Mouse (Mus musculus) spleen, adult 2 months (tissue): ENCODE measurements at regions not wholly inside any gene's neighbourhood (a gene's known extent, or its start where the extent isn't known, plus 50 kb on each side); places are given as distances from the start of the nearest gene placed in this dataset.

Experiments used
- CTCF ChIP-seq: fragments of 200-500 bp; IDR thresholded peaks from 2 replicates; pipeline ENCODE4 v1.5.1; 2011; ENCODE audit warnings: mild to moderate bottlenecking, inconsistent platforms; ENCODE audit not compliant: insufficient read depth, insufficient read length, insufficient replicate concordance; ENCODE audit errors: extremely low read depth
- POLR2A ChIP-seq: fragments of 200-500 bp; IDR thresholded peaks from 2 replicates; pipeline ENCODE4 v1.6.1; 2011; ENCODE audit warnings: low read depth, low read length, inconsistent platforms

DNA sequence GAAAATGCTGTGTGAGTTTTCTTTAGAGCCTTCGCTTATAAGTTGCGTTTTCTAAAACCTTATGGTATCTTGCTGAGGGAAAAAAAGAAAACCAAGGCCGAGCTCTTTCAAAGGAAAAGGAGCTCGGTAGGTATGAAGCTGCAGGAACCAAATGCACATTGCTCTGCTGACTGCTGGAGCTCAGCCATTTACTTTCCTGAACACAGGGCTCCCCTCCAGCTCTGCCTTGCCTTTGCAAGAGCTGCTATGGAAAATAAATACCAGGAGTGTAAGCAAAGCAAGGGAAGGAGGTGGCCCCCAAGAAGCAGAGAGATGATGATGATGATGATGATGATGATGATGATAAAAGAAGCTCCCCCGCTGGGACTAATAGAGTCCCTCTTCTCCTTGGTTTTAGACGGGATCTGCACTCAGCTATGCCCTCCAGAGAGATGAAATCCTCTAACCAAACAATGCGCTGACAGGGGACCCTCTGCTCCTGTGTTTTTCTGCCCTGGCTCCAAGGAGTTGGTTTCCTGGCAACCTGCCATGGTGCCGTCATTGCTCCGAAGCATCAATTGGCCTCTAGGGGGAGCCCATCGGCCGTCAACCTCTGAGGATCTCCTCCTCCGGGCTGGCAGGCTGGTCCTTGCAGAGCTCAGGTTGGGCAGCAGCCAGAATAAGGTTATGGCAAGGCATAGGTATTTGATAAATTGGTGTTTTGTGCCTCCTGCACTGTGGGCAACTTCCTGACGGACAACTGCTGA lies 544.7 kb downstream of the Rnf144b start:
- TF ChIP-seq CTCF: no peak
- TF ChIP-seq POLR2A: no peak
